Mouse (Mus musculus): Measurements from ENCODE around the gene Atxn2.
"Not testable (repeated sequence)": the region's sequence is repeated elsewhere in the genome, so short reads cannot be mapped to it uniquely, and the experiment has no call there.

The Atxn2 gene

GRCm38 (mm10) chr5:121711174-121711927 lies at the start of gene Atxn2:
Gene Atxn2, plus strand, starts transcription at chr5:121711337.
- DNase-seq (ENCODE audit: low read depth) = peak; percentile 89

GRCm38 (mm10) chr5:121661494-121661893 lies 49.6 kb upstream of the Atxn2 start:
- DNase-seq (ENCODE audit: low read depth) = no peak

- DNase-seq (ENCODE audit: low read depth) = no peak
These were observed 47.7 kb upstream of the Atxn2 start for GRCm38 (mm10) chr5:121663456-121663855.

GRCm38 (mm10) chr5:121664078-121664477 lies 47.1 kb upstream of the Atxn2 start:
- DNase-seq (ENCODE audit: low read depth) = no peak

- no peak for DNase-seq (ENCODE audit: low read depth)
These were observed 46.2 kb upstream of the Atxn2 start for GRCm38 (mm10) chr5:121664971-121665370.

GRCm38 (mm10) chr5:121667067-121667466 lies 44.1 kb upstream of the Atxn2 start:
- no peak for DNase-seq (ENCODE audit: low read depth)

GRCm38 (mm10) chr5:121668411-121668810 lies 42.7 kb upstream of the Atxn2 start:
- DNase-seq (ENCODE audit: low read depth) = no peak

- DNase-seq (ENCODE audit: low read depth) = peak; percentile 66
These were observed 40.7 kb upstream of the Atxn2 start for GRCm38 (mm10) chr5:121670412-121670811.

- no peak for DNase-seq (ENCODE audit: low read depth)
These were observed 28.9 kb upstream of the Atxn2 start for GRCm38 (mm10) chr5:121682250-121682649.

GRCm38 (mm10) chr5:121685495-121685894 lies 25.6 kb upstream of the Atxn2 start:
- no peak for DNase-seq (ENCODE audit: low read depth)

GRCm38 (mm10) chr5:121686113-121686898 lies 24.8 kb upstream of the Atxn2 start:
- DNase-seq (ENCODE audit: low read depth) = no peak

GRCm38 (mm10) chr5:121690482-121691211 lies 20.5 kb upstream of the Atxn2 start:
- no peak for DNase-seq (ENCODE audit: low read depth)

- DNase-seq (ENCODE audit: low read depth) = not testable (repeated sequence)
These were observed 19.7 kb upstream of the Atxn2 start for GRCm38 (mm10) chr5:121691436-121691835.

- no peak for DNase-seq (ENCODE audit: low read depth)
These were observed 18.2 kb upstream of the Atxn2 start for GRCm38 (mm10) chr5:121692897-121693296.

- no peak for DNase-seq (ENCODE audit: low read depth)
These were observed 14.4 kb upstream of the Atxn2 start for GRCm38 (mm10) chr5:121696761-121697160.

- no peak for DNase-seq (ENCODE audit: low read depth)
These were observed 11.2 kb upstream of the Atxn2 start for GRCm38 (mm10) chr5:121699891-121700290.

GRCm38 (mm10) chr5:121700496-121700895 lies 10.6 kb upstream of the Atxn2 start:
- DNase-seq (ENCODE audit: low read depth) = no peak

- DNase-seq (ENCODE audit: low read depth) = no peak
These were observed 9.9 kb upstream of the Atxn2 start for GRCm38 (mm10) chr5:121701111-121701769.

- DNase-seq (ENCODE audit: low read depth) = no peak
These were observed 7.8 kb upstream of the Atxn2 start for GRCm38 (mm10) chr5:121703341-121703740.

- no peak for DNase-seq (ENCODE audit: low read depth)
These were observed 6.5 kb upstream of the Atxn2 start for GRCm38 (mm10) chr5:121704512-121705248.

- no peak for DNase-seq (ENCODE audit: low read depth)
These were observed 735 bp upstream of the Atxn2 start for GRCm38 (mm10) chr5:121710402-121710801.
